Mouse (Mus musculus): ENCODE results near the gene Sepsecs.

Sepsecs gene

DNA sequence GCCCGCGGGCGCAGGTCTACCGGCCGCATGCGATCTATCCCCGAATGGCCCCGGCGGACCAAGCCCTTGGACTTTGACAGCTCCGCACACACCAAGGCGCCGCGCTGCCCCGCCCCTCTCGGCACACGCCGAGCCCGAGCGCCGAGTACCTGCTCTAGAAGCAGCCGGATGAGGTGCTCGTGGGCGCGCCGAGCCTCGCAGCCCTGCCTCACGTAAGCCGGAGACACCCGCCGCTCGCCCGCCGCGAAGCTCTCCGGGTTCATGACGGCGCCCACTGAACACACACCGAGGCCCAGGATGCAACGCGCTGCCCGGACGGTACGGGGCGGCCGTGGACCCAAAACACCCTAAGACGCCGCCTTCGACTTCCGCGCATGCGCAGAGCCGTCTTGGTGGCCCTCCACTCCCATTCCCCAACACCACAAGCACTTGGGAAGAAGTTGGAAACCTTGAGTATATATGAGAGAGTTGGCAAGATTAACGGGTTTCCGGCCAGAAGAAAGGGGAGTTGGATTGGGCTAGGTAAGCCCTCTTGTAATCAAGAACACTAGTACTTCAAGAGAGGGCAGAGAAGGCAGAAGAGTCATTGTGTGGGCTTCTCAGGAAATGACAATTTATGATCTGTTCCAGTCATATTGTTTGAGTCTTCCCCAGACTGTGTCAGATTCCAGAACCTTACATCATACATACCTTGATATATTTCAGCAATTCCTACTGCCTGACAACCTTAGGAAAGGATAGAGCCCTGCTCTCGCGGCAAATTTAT, at the start of gene Sepsecs:
TSS of gene Sepsecs (minus strand) at position 283 of the 766 bp plus-strand sequence.
- TF ChIP-seq GATA4 (IDR thresholded peaks at IDR 0.05; ENCODE audit: insufficient replicate concordance, low read length): no peak

DNA sequence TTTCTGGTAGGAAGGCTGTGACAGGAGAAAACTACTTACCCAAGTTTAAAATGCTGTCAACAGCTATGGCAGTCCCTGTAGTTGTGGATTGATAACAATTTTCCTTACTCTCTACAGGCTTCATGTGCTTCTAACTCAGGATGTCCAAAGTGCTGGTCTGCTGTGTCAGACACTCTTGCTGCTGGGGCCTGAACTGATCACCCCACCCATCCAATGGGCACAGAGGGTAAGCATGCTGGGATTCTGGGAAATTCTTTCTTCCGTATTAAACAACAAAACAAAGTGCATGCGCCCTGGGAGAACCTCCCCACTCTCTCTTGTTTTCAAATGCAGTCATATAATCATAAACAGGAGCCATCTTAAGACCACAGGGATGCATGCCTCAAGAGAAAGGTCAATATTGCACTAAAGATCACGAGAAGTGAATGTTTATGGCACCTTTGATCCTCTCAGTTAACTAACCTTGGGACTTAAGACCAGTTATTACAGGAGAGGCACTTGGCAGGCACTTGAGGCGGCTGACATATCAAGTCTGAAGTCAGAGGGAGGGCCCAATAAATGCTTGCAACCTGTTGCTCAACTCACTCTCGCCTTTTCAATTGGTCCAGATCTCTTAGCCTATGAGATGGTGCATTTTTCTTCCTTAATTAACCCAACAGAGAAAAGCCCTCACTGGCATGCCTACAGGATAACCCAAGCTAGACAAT, 47.4 kb upstream of the Sepsecs start:
- TF ChIP-seq GATA4 (IDR thresholded peaks at IDR 0.05; ENCODE audit: insufficient replicate concordance, low read length): no peak

DNA sequence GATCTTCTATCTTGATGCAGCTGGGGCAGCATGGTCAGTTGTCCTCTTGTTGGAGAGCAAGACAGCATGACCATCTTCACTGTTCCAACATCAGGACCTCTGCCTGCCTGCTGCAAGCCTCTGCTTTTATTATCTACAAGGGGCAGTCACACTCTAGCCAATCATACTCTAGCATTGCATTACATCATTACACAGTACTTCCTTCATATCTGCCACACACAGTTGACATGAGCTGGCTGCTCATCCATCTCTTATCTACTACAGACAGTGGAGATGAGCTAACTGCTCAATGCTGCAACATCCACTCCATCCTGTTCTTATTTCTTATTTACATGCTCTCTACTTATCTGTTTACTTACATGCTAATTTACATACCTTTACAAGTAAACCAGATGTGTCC, 43.2 kb upstream of the Sepsecs start:
- no peak for TF ChIP-seq GATA4 (IDR thresholded peaks at IDR 0.05; ENCODE audit: insufficient replicate concordance, low read length)

DNA sequence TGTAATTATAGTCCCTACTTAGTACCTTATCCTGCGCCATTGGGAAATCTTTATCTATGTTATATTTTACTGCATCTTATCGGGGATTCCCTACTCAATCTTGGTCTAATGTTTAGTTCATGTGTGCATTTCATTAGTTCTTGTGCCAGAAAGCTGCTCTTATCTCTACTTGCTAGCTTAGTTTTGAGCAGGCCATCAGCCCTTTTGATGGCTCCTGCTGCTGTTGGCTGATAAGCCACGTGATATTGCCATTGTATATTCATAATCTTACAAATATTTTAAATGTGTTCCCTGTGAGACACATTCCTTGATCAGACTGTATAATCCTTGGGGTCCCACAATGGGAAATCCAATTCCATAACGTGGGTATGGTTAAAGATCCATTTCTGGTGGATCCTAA, 35.1 kb upstream of the Sepsecs start:
- TF ChIP-seq GATA4 (IDR thresholded peaks at IDR 0.05; ENCODE audit: insufficient replicate concordance, low read length): no peak

DNA sequence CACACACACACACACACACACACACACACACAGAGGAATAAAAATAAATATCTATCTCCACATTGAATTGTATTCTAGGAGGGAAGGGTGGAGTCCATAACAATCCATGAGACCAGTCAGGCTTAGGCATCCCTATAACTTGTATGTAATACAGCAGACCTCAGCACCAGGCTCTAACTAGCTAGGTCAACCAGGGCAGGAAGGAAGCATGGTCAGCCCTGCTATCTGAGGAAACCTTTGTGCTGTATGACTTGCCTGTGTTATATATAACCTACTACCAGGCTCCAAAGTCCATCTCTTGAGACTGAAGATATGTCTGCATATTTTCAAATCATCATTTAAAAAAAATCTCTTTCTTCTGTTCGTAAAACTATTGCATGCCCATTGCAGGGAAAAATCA, 27.8 kb upstream of the Sepsecs start:
- TF ChIP-seq GATA4 (IDR thresholded peaks at IDR 0.05; ENCODE audit: insufficient replicate concordance, low read length): no peak

DNA sequence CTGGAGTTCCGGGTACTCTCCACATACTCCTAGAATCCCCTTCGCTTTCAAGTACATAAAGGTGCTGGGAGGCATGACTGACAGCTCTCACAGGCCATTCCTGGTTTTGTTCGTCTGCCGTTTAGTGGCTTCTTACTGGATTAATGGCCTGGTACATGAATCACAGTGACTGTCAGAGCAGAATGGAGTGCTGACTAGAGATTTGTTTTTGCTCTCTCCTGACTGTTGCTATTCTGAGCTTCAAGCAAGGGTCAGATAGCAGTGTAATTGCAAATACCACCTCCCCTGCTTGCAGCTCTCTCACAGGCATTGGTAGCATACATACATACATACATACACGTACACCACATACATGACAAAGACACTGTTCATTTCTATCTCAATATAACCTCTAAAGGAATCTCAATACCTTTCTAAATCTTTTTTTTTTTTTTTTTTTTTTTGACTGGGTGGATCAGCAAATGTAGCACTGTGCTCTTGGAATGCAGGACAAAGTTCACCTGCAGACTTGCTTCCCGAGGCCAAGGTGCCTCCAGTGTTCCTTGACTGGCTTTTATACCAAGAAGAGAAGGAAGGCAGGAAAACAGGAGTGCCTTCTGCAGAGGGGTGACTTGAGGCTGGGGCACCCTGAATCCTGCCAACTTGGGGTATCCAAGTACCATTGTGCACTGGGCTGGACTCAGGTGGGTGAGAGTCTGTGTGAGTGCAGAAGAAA, 18.4 kb upstream of the Sepsecs start:
- TF ChIP-seq GATA4 (IDR thresholded peaks at IDR 0.05; ENCODE audit: insufficient replicate concordance, low read length): no peak

DNA sequence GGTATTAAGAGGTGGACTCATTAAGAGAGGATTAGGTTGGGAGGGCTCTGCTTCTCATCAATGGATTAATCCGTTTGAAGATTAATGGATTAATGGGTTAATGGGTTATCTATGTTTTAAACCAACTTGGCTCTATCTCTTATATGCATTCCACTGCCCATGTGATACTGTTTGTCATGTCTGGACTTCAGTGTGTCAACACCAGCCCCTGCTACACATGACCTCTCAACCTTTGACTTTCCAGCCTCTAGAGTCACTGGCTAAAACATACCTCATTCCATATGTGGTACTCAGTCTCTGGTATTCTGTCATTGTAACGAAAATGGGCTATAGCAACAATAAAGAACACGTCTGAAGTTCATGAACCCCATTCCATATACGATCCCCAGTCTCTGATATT, 11.6 kb upstream of the Sepsecs start:
- TF ChIP-seq GATA4 (IDR thresholded peaks at IDR 0.05; ENCODE audit: insufficient replicate concordance, low read length): no peak

DNA sequence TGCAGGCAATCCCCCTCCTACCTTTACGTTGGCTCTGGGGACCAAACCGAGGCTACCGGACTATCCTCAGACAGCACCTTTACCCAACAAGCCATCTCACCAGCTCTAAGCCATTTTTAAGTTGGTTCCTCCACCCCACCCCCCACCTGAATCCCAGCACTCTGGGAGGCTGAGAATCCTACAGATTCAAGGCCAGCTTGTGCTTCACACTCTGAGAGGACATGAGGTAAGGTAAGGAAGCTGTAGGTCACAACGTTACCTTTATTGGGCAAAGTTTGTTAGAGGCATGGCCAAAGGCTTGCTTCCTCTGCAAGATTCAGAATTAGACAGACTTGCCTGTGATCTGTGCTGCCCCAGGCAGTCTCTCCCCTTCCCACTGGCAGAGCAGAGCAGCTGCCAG, 10.7 kb upstream of the Sepsecs start:
- no peak for TF ChIP-seq GATA4 (IDR thresholded peaks at IDR 0.05; ENCODE audit: insufficient replicate concordance, low read length)

DNA sequence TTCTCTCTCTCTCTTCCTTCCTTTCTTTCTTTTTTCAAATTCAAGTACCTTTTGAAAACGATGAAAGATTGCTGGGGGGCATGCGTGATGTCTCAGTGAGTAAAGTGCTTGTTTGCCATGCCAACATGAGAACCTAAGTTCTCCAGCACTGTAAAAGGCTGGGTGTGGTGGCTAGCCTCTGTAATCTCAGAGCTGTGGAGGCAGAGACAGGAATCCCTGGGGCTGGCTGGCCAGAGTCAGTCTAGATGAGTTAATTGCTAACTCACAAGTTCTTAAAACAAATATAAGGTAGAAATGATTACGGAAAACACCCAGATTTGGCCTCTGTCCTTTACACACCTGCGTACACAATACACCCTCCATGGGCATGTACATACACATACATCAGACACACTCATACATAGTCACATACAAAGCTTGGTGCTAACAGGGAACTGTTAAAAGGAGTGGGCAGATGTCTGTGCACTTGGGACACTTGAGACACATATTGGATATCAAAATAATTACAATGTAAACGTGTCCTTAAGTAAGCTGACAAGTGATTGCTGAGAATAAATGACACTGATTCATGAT, 9.1 kb upstream of the Sepsecs start:
- TF ChIP-seq GATA4 (IDR thresholded peaks at IDR 0.05; ENCODE audit: insufficient replicate concordance, low read length): no peak

DNA sequence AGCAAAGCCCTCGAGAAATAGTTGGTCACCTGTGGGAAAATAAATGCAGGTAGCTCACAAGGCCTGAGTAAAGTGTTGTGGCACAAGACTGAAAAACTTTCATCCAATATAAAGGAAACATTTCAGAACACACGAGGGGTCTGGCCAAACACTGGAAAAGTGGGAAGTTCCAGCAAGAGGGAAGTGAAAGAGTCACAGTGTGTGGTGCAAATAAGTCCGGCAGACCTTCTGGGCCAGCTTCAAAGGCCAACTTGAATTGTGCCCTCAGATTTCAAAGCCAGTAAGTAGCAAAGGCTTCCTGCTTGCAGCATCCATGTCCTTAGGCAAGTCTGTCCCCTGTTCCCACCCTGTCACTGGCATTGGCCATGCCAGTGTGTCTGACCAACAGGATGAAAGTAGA, 7.6 kb upstream of the Sepsecs start:
- TF ChIP-seq GATA4 (IDR thresholded peaks at IDR 0.05; ENCODE audit: insufficient replicate concordance, low read length): no peak

DNA sequence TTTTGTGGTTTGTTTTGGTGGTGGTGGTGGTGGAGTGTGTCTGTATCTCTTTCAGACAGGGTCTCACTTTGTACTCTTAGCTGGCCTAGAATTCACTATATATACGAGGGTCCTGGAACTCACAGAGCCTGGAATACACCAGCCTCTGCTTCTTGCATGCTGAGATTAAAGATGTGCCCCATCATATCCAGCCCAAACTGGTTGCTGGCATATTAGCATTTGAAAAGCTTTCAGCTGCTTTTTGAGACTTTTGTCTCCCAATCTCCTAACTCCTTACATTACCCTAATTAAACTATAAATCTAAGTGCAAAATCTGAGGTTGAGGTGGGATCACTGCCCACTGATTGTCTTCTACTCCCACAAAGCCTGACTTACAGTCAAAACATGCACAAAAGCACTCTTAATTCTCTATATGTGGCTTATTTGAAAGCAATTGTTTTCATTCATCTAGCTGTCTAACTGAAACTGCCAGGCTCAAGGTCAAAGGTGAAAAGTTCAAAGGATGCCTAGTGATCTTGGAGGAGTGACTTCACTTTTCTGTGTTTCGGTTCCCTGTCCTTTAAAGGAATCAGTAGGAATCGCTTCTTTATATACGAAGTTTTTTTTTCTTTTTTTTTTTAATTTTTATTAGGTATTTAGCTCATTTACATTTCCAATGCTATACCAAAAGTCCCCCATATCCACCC, 5.0 kb upstream of the Sepsecs start:
- TF ChIP-seq GATA4 (IDR thresholded peaks at IDR 0.05; ENCODE audit: insufficient replicate concordance, low read length): no peak

DNA sequence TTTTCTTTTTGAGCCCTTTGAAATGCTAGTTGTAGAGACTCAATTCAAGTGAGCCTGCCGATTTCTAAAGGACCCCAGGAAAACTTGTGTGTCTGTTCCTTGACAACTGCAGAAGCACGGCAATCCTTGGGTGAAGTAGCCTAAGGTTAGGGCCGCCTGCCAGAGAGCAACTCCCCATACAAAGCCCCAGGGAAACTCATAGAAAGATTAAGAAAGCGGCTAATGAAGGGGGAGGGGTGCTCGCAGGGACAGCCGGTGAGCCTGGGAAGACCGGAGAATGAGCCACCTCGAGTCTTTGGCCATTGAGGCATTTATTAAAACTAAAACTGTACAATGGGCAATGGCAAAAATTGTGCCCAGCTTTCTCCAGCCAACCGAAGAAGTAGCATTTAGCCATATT, 3.8 kb upstream of the Sepsecs start:
- no peak for TF ChIP-seq GATA4 (IDR thresholded peaks at IDR 0.05; ENCODE audit: insufficient replicate concordance, low read length)

DNA sequence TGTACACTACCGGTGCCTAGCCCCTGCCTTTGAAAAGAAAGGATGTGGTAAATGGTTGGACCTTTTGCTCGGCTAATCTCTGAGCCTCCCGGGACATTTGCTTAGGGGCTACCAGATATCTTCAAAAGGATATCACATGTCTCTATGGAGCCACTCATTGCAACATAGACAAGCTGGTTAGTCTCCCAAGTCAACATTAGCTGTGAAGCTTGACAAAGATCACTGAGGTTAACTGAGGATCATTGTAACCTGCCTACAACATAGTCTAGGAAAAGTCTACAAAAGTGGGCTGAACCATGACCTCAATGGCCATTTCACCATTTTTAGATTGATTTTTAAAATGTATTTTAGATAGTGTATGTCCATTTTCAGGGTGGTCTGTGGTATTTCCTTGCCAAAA, 1.2 kb upstream of the Sepsecs start:
- TF ChIP-seq GATA4 (IDR thresholded peaks at IDR 0.05; ENCODE audit: insufficient replicate concordance, low read length): peak; percentile 48; the same call in 1 of the 2 replicates

DNA sequence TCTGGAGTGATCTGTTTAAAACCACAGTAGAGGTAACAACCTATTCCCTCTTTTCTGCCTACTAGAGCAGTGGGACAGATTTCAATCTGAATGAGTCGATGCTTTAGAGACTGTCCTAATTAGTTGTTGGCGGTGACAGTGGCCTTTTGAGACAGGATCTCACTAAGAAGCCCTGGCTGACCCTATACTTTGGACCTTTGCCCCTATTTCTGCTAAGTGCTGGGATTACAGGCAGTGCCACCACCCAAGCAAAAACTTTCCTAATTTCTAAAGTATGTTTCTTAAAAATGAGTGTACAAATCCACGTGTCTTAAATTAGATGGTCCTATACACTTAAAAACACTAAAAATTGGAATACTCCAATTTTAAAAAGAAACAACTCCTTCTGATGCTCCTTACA, 2.7 kb downstream of the Sepsecs start:
- TF ChIP-seq GATA4 (IDR thresholded peaks at IDR 0.05; ENCODE audit: insufficient replicate concordance, low read length): no peak

DNA sequence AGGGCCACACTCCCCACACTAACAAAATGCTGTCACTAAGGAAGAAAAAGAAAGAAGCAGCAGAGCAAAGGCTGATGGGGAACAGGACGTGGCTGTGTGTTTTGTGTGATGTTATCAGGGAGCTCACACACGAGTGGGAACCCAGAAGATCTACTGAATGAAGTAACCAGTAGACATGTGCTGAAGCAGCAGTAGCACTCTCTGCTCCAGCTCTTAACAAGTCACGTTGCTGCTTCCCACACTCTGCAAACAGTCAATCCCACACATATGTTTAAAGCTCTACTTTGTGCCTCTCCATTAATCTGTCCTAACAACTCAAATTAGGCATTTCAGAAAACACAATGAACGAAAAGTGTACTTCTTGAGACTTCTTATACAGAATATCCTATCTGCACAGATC, 11.6 kb downstream of the Sepsecs start:
- TF ChIP-seq GATA4 (IDR thresholded peaks at IDR 0.05; ENCODE audit: insufficient replicate concordance, low read length): no peak

All from liver, adult (tissue).